Comparison of ENCODE assay signal across 8 mouse cellular contexts in the genomic region with DNA sequence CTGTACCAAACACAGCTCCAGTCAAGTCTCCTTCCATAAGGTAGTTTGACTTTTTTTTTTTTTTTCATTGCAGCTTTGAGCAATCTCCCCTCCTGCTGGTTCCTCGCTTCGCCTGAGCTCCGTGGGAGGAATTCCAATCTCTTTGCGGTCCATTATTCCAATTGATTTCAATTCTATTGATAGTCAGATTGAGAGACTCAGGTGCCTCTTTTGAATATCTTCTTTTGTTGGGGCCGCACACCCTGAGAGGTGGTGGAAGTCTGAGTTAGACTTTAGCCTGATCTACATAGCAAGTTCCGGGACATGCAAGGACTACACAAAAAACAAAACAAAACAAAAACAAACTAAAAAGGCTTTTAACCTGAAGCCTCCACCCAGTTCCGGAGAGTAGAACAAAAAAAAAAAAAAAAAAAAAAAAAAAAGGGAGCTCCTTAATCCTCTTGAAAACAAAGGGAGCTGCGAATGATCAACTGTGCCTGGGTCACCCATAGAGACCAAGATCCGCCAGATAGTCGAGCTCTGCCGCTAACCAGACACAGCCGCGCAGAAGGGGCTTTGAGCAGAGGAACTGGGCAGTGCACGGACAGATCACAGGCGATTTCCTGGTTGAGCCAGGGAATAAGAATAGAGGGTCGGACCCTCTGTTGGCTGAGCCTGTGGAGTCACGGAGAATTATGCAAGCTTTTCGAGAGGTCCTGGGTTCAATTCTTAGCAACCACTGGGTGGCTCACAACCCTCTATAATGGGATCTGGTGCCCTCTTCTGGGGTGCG. TPM values are rescaled to one million over a fixed set of nuclear protein-coding genes. Genes with fewer than 3 reads are reported as not detected.
DNase-seq lines count a peak whose midpoint lies in the region; ATAC-seq and TF ChIP-seq lines count a peak whose summit lies in the region.

No protein-coding gene starts in this region.

- H3K4me2 ChIP-seq in kidney, embryonic 15.5 days, result peak overlapping the region; percentile 29
- no peak overlapping the region for H3K4me2 ChIP-seq in kidney, embryonic 14.5 days (replicated peaks; ENCODE audit: low read depth, low read length)
- peak overlapping the region; percentile 9; the same call in 1 of the 2 replicates for H3K4me2 ChIP-seq in forebrain, embryonic 15.5 days (replicated peaks)
- peak overlapping the region; percentile 32 for H3K4me2 ChIP-seq in midbrain, embryonic 13.5 days (replicated peaks)

- TF ChIP-seq POLR2A in thymus, adult 2 months (IDR thresholded peaks at IDR 0.05; ENCODE audit: control insufficient read depth, extremely low read depth, insufficient read depth, low read length, poor library complexity), result no peak

- no peak overlapping the region for H3K27ac ChIP-seq in kidney, embryonic 15.5 days
- H3K27ac ChIP-seq in kidney, embryonic 14.5 days (ENCODE audit: low read depth, low read length), result no peak overlapping the region
- H3K27ac ChIP-seq in forebrain, embryonic 15.5 days (replicated peaks), result no peak overlapping the region
- H3K27ac ChIP-seq in midbrain, embryonic 13.5 days, result no peak overlapping the region
- no peak overlapping the region for H3K27ac ChIP-seq in thymus, adult 2 months (ENCODE audit: control insufficient read depth, insufficient read depth, low read length)

- H3K4me1 ChIP-seq in kidney, embryonic 15.5 days, result no peaks in the 10 kb centered on the region
- H3K4me1 ChIP-seq in kidney, embryonic 14.5 days (ENCODE audit: control insufficient read depth, insufficient read depth, low read length), result no peaks in the 10 kb centered on the region
- H3K4me1 ChIP-seq in forebrain, embryonic 15.5 days, result no peaks in the 10 kb centered on the region
- H3K4me1 ChIP-seq in midbrain, embryonic 13.5 days (replicated peaks), result peaks cover 5% of the 10 kb centered on the region; the same call in 1 of the 2 replicates
- no peaks in the 10 kb centered on the region for H3K4me1 ChIP-seq in thymus, adult 2 months (replicated peaks; ENCODE audit: control insufficient read depth, insufficient read depth, low read length)

- TF ChIP-seq CTCF in thymus, adult 2 months (IDR thresholded peaks at IDR 0.05; ENCODE audit: borderline replicate concordance, control insufficient read depth, extremely low read depth, insufficient read depth, low read length, poor library complexity), result no peak

- no peak for ATAC-seq in kidney, embryonic 15.5 days (replicated peaks; ENCODE audit: low FRiP score)
- no peak; the same call in 1 of the 2 replicates for ATAC-seq in kidney, embryonic 14.5 days (ENCODE audit: low FRiP score, low TSS enrichment)
- no peak for ATAC-seq in forebrain, embryonic 15.5 days (replicated peaks)
- no peak for ATAC-seq in midbrain, embryonic 13.5 days
- ATAC-seq in cerebellum, adult (ENCODE audit: insufficient number of reproducible peaks, low FRiP score, low TSS enrichment), result no peak

- H3K9me3 ChIP-seq in kidney, embryonic 15.5 days (replicated peaks), result no peaks in the 10 kb centered on the region
- no peaks in the 10 kb centered on the region for H3K9me3 ChIP-seq in kidney, embryonic 14.5 days (ENCODE audit: control insufficient read depth, low read length)
- H3K9me3 ChIP-seq in forebrain, embryonic 15.5 days, result no peaks in the 10 kb centered on the region
- no peaks in the 10 kb centered on the region for H3K9me3 ChIP-seq in midbrain, embryonic 13.5 days

- H3K9ac ChIP-seq in kidney, embryonic 15.5 days, result no peak overlapping the region
- H3K9ac ChIP-seq in kidney, embryonic 14.5 days (ENCODE audit: low read depth, low read length), result no peak overlapping the region
- no peak overlapping the region for H3K9ac ChIP-seq in forebrain, embryonic 15.5 days (replicated peaks)
- H3K9ac ChIP-seq in midbrain, embryonic 13.5 days (replicated peaks), result no peak overlapping the region

- no peaks in the 10 kb centered on the region for H3K36me3 ChIP-seq in kidney, embryonic 15.5 days
- no peaks in the 10 kb centered on the region for H3K36me3 ChIP-seq in kidney, embryonic 14.5 days (ENCODE audit: control insufficient read depth, insufficient read depth, low read length)
- no peaks in the 10 kb centered on the region for H3K36me3 ChIP-seq in forebrain, embryonic 15.5 days
- no peaks in the 10 kb centered on the region for H3K36me3 ChIP-seq in midbrain, embryonic 13.5 days
- H3K36me3 ChIP-seq in thymus, adult 2 months (ENCODE audit: control insufficient read depth, insufficient read depth, low read length), result no peaks in the 10 kb centered on the region

- H3K27me3 ChIP-seq in kidney, embryonic 15.5 days, result no peaks in the 10 kb centered on the region
- no peaks in the 10 kb centered on the region for H3K27me3 ChIP-seq in kidney, embryonic 14.5 days (ENCODE audit: control insufficient read depth, insufficient read depth, low read length)
- no peaks in the 10 kb centered on the region for H3K27me3 ChIP-seq in forebrain, embryonic 15.5 days
- no peaks in the 10 kb centered on the region for H3K27me3 ChIP-seq in midbrain, embryonic 13.5 days
- H3K27me3 ChIP-seq in thymus, adult 2 months (ENCODE audit: control insufficient read depth, insufficient read depth, low read length), result no peaks in the 10 kb centered on the region

- no peak overlapping the region for H3K4me3 ChIP-seq in kidney, embryonic 15.5 days (replicated peaks)
- no peak overlapping the region for H3K4me3 ChIP-seq in kidney, embryonic 14.5 days (ENCODE audit: low read length)
- H3K4me3 ChIP-seq in forebrain, embryonic 15.5 days, result 0 out of 2 replicates have a peak overlapping the region, but pooled peaks have one; percentile 3
- peak overlapping the region; percentile 17; the same call in 1 of the 2 replicates for H3K4me3 ChIP-seq in midbrain, embryonic 13.5 days (replicated peaks)
- H3K4me3 ChIP-seq in thymus, adult 2 months (ENCODE audit: control insufficient read depth, insufficient read depth, low read length), result no peak overlapping the region

- peak; percentile 86 for DNase-seq in WW6 (ENCODE audit: low read depth, low spot score)
- DNase-seq in thymus, adult 2 months, result no peak
- DNase-seq in B cell, adult 2 months, result no peak

- WGBS in kidney, embryonic 15.5 days, result 38% methylated on average over 19 of the region's 19 CpGs
- 34% methylated on average over 19 of the region's 19 CpGs for WGBS in kidney, embryonic 14.5 days
- WGBS in forebrain, embryonic 15.5 days, result 3% methylated on average over 19 of the region's 19 CpGs
- WGBS in midbrain, embryonic 13.5 days, result 3% methylated on average over 19 of the region's 19 CpGs
- 71% methylated on average over 19 of the region's 19 CpGs for WGBS in thymus, adult 2 months

RNA-seq across cellular contexts. Expression of a gene that starts 25.7 kb away (rescaled TPM):
- polyA plus RNA-seq in kidney, embryonic 15.5 days (2015; fragmentation: Nextera tagmentation; extraction: Ambion mirVana), result 59.8 and 60.2 TPM in 2 replicates
- polyA plus RNA-seq in kidney, embryonic 14.5 days (2014; fragmentation: Nextera tagmentation; extraction: Ambion mirVana), result 45.5 and 65.2 TPM in 2 replicates
- 220 and 247 TPM in 2 replicates for polyA plus RNA-seq in forebrain, embryonic 15.5 days (2015; fragmentation: Nextera tagmentation; extraction: Ambion mirVana)
- polyA plus RNA-seq in midbrain, embryonic 13.5 days (2015; fragmentation: Nextera tagmentation; extraction: Ambion mirVana), result 242 and 259 TPM in 2 replicates
- 44.3 and 45.8 TPM in 2 replicates for polyA plus RNA-seq in thymus, adult 2 months (2012; rRNA removed)

Comparison
In these comparisons a context has a peak if more than half of its experiments do, and no peak if none do; other contexts are left out.
1. H3K4me3 ChIP-seq: peak in forebrain, embryonic 15.5 days (single experiment) and midbrain, embryonic 13.5 days (single experiment); none in kidney, embryonic 15.5 days (single experiment), kidney, embryonic 14.5 days (single experiment) and thymus, adult 2 months (single experiment).